Mouse (Mus musculus) limb, embryonic 11.5 days (tissue): ENCODE measurements around the gene Amph. TPM values are rescaled to one million over a fixed set of nuclear protein-coding genes. Genes with fewer than 3 reads are reported as not detected.
A peak's percentile ranks its signal among the peaks of the same experiment; 100 is the strongest.
"Not testable (repeated sequence)": the region's sequence is repeated elsewhere in the genome, so short reads cannot be mapped to it uniquely, and the experiment has no call there.

ENCODE experiments used
- ATAC-seq: fragments of 200-750 bp; cut with Nextera tagmentation; 2 replicates; pipeline ENCODE4 v1.8.0; 2017; ENCODE audit warnings: low read depth; ENCODE audit not compliant: insufficient number of reproducible peaks, low FRiP score, low TSS enrichment
- DNase-seq: peaks from one replicate; pipeline ENCODE4 v3.0.0-alpha.2; 2015; ENCODE audit warnings: low spot score
- H3K27ac ChIP-seq: fragments of 300-500 bp; sonication (generic); replicated peaks from 2 replicates; pipeline ENCODE4 v1.5.1; 2014; ENCODE audit warnings: low read depth, mild to moderate bottlenecking, low read length
- H3K27me3 ChIP-seq: fragments of 300-500 bp; sonication (generic); 2 replicates; pipeline ENCODE4 v1.6.1; 2014; ENCODE audit warnings: mild to moderate bottlenecking, low read length, mixed read lengths; ENCODE audit not compliant: control insufficient read depth, insufficient read depth
- H3K36me3 ChIP-seq: fragments of 300-500 bp; sonication (generic); 2 replicates; pipeline ENCODE4 v1.6.1; 2014; ENCODE audit warnings: mild to moderate bottlenecking, low read length, moderate library complexity, mixed read lengths; ENCODE audit not compliant: control insufficient read depth, insufficient read depth
- H3K4me1 ChIP-seq: fragments of 300-500 bp; sonication (generic); 2 replicates; pipeline ENCODE4 v1.6.1; 2014; ENCODE audit warnings: low read length, mixed read lengths; ENCODE audit not compliant: control insufficient read depth, insufficient read depth
- H3K4me2 ChIP-seq: fragments of 300-500 bp; sonication (generic); 2 replicates; pipeline ENCODE4 v1.6.1; 2014; ENCODE audit warnings: low read depth, mild to moderate bottlenecking, moderate library complexity; ENCODE audit not compliant: severe bottlenecking
- H3K4me3 ChIP-seq: fragments of 300-500 bp; sonication (generic); 2 replicates; pipeline ENCODE4 v1.5.1; 2014; ENCODE audit warnings: low read depth, low read length
- H3K9ac ChIP-seq: fragments of 300-500 bp; sonication (generic); 2 replicates; pipeline ENCODE4 v1.6.1; 2014; ENCODE audit warnings: mild to moderate bottlenecking, low read length
- H3K9me3 ChIP-seq: fragments of 300-500 bp; sonication (generic); 2 replicates; pipeline ENCODE4 v1.6.1; 2016; ENCODE audit warnings: low read length; ENCODE audit not compliant: control insufficient read depth
- WGBS: fragments of 180-500 bp; shearing (Covaris S2); extraction: QIAGEN DNeasy Blood & Tissue Kit; methylation state at CpG from one replicate; pipeline ENCODE4 v1.1.7; 2014; 5-methylcytosine and 5-hydroxymethylcytosine counted together
- polyA plus RNA-seq: library from polyadenylated mRNA; unstranded; fragments of >200 nt; fragmentation: Nextera tagmentation; extraction: Ambion mirVana; gene quantifications from 2 replicates; pipeline ENCODE4 v1.2.1, GENCODE M21; 2014

The Amph gene
- 0.92 and 1.2 TPM in 2 replicates for polyA plus RNA-seq

- H3K9ac ChIP-seq: peak within 1 kb of the TSS; percentile 56
- H3K4me2 ChIP-seq: peak within 1 kb of the TSS; percentile 97
- WGBS: under 1% methylated on average over 70 of the region's 70 CpGs
- H3K27me3 ChIP-seq: peaks cover 11% of the 10 kb centered on the region
- no peak within 1 kb of the TSS for H3K27ac ChIP-seq
- peak within 1 kb of the TSS; percentile 58 for H3K4me3 ChIP-seq
- no peaks in the 10 kb centered on the region; the same call in 1 of the 2 replicates for H3K4me1 ChIP-seq
- H3K36me3 ChIP-seq: no peaks in the 10 kb centered on the region
- DNase-seq: peak; percentile 70
- no peaks in the 10 kb centered on the region for H3K9me3 ChIP-seq
- ATAC-seq: peak; percentile 79; the same call in 1 of the 2 replicates
Measured at GRCm38 (mm10) chr13:18948171-18949028, at the start of gene Amph. Gene Amph, plus strand, starts transcription at chr13:18948205.

GRCm38 (mm10) chr13:18903623-18904022 is 44.4 kb upstream of the Amph start:
- 90% methylated on average over 6 of the region's 6 CpGs for WGBS
- H3K36me3 ChIP-seq: no peaks in the 10 kb centered on the region
- ATAC-seq: no peak
- no peaks in the 10 kb centered on the region for H3K9me3 ChIP-seq
- H3K27me3 ChIP-seq: no peaks in the 10 kb centered on the region
- no peak overlapping the region for H3K27ac ChIP-seq
- no peak overlapping the region for H3K4me2 ChIP-seq
- no peak overlapping the region for H3K4me3 ChIP-seq
- H3K4me1 ChIP-seq: no peaks in the 10 kb centered on the region
- DNase-seq: no peak
- H3K9ac ChIP-seq: no peak overlapping the region

DNA sequence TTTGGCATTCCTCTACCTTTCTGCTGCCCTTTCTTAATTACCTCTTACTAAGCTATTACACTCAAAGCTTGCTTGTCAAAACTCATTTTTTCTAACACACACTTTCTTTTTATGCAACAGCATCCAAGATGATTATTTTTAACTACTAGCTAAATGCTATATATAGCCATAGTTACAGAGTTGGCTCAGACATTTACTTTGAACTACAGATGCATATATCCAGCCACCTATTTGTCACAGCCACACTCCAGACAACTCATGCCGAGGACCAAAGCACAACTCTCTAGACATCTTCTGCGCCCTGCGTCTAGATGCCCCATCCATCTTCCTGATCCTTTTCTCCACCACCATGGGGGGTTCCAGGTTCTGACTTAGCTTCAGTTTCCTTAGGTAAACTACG is 33.2 kb upstream of the Amph start:
- WGBS: 82% methylated on average over 4 of the region's 4 CpGs
- no peak for ATAC-seq
- H3K27ac ChIP-seq: no peak overlapping the region
- no peaks in the 10 kb centered on the region for H3K36me3 ChIP-seq
- H3K4me1 ChIP-seq: no peaks in the 10 kb centered on the region
- H3K27me3 ChIP-seq: no peaks in the 10 kb centered on the region
- H3K4me3 ChIP-seq: no peak overlapping the region
- DNase-seq: no peak
- no peaks in the 10 kb centered on the region for H3K9me3 ChIP-seq
- no peak overlapping the region for H3K4me2 ChIP-seq
- no peak overlapping the region for H3K9ac ChIP-seq

DNA sequence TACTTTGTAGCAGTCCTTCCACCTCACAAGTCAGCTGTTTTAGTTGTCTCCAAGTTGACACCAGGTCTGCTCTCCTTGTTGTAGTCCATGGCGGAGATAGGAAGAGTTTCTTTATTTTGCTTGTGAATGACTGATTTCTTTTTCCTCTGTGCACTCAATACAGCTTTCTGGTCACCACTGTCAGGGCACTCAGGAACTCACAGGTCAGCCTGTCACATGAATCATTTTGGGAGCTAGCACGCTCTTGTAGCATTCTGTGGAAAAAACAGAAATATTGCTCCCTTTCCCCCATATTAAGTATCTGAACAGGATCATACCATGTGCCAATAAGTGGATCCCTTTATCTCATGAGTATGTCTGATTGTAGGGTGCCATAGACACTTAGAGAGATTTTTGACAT is 14.8 kb upstream of the Amph start:
- not testable (repeated sequence) for H3K4me3 ChIP-seq, H3K4me1 ChIP-seq, H3K27me3 ChIP-seq, ATAC-seq, H3K27ac ChIP-seq, H3K9me3 ChIP-seq, H3K36me3 ChIP-seq, H3K4me2 ChIP-seq, H3K9ac ChIP-seq, DNase-seq
- 50% methylated on average over 1 of the region's 2 CpGs for WGBS

GRCm38 (mm10) chr13:18947686-18948085 is 319 bp upstream of the Amph start:
- Histone ChIP-seq H3K9ac (no peak overlapping the region; the same call in 1 of the 2 replicates), H3K27ac (no peak overlapping the region), H3K36me3 (no peaks in the 10 kb centered on the region), H3K4me2 (peak overlapping the region; percentile 97), H3K9me3 (no peaks in the 10 kb centered on the region), H3K4me1 (no peaks in the 10 kb centered on the region; the same call in 1 of the 2 replicates), H3K27me3 (peaks cover 11% of the 10 kb centered on the region), H3K4me3 (peak overlapping the region; percentile 58)
- WGBS: 14% methylated on average over 5 of the region's 5 CpGs
- DNase-seq: no peak
- no peak; the same call in 1 of the 2 replicates for ATAC-seq

DNA sequence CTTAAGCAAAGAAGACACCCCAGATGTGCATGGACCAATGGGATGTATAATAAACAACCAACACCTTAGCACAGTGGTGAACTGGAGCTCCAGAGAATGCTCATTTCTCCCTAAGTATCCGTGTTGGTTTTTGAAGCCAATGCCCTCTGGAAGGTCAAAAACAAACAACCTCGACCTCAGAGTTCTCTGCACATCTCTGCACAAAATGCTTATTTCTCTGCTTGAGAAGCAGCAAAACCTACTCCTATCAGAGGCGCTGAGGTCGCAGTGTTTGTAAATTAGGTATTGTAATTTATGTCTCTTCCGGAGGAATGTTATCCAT is 985 bp downstream of the Amph start:
- Histone ChIP-seq H3K4me2 (peak overlapping the region; percentile 97), H3K27me3 (peaks cover 11% of the 10 kb centered on the region), H3K9me3 (no peaks in the 10 kb centered on the region), H3K4me1 (no peaks in the 10 kb centered on the region; the same call in 1 of the 2 replicates), H3K36me3 (no peaks in the 10 kb centered on the region), H3K27ac (no peak overlapping the region), H3K9ac (no peak overlapping the region), H3K4me3 (peak overlapping the region; percentile 58)
- DNase-seq (no peak), ATAC-seq (no peak)
- 9% methylated on average over 5 of the region's 5 CpGs for WGBS

GRCm38 (mm10) chr13:18949626-18950200 is 1.7 kb downstream of the Amph start:
- peaks cover 11% of the 10 kb centered on the region for H3K27me3 ChIP-seq

GRCm38 (mm10) chr13:18953575-18953974 is 5.6 kb downstream of the Amph start:
- WGBS: 92% methylated on average over 4 of the region's 4 CpGs
- Histone ChIP-seq H3K4me1 (no peaks in the 10 kb centered on the region; the same call in 1 of the 2 replicates), H3K9ac (no peak overlapping the region), H3K4me2 (no peak overlapping the region), H3K27me3 (peaks cover 5% of the 10 kb centered on the region), H3K36me3 (no peaks in the 10 kb centered on the region), H3K4me3 (no peak overlapping the region), H3K27ac (no peak overlapping the region), H3K9me3 (no peaks in the 10 kb centered on the region)
- DNase-seq: no peak
- ATAC-seq: no peak

More at GRCm38 (mm10) chr13:18949626-18950200, 1.7 kb downstream of the Amph start:
- no peak for ATAC-seq
- H3K4me1 ChIP-seq: no peaks in the 10 kb centered on the region; the same call in 1 of the 2 replicates
- H3K9ac ChIP-seq: no peak overlapping the region
- no peaks in the 10 kb centered on the region for H3K9me3 ChIP-seq
- 62% methylated on average over 11 of the region's 11 CpGs for WGBS
- no peak overlapping the region for H3K27ac ChIP-seq
- H3K36me3 ChIP-seq: no peaks in the 10 kb centered on the region
- H3K4me3 ChIP-seq: no peak overlapping the region
- DNase-seq: no peak
- no peak overlapping the region for H3K4me2 ChIP-seq
